Mouse (Mus musculus) spleen, postnatal 10 days (tissue): ENCODE data around the gene Map3k13.
"Not testable (repeated sequence)": the region's sequence is repeated elsewhere in the genome, so short reads cannot be mapped to it uniquely, and the experiment has no call there.

Experiments
- DNase-seq, 2 experiments: peaks; one replicate each; pipeline ENCODE4 v3.0.0; 2021 to 2022; ENCODE audit warnings: low spot score in 2 of 2

Gene Map3k13

GRCm38 (mm10) chr16:21906902-21907301 is 112.8 kb downstream of the Map3k13 start:
- DNase-seq = no peak

- not testable (repeated sequence) for DNase-seq
These were observed 114.8 kb downstream of the Map3k13 start for GRCm38 (mm10) chr16:21908906-21909305.

- DNase-seq = no peak
These were observed 119.2 kb downstream of the Map3k13 start for GRCm38 (mm10) chr16:21913347-21913746.

GRCm38 (mm10) chr16:21916681-21917080 is 122.5 kb downstream of the Map3k13 start:
- no peak for DNase-seq

- no peak for DNase-seq
These were observed 134.3 kb downstream of the Map3k13 start for GRCm38 (mm10) chr16:21928471-21928870.

GRCm38 (mm10) chr16:21946761-21947715 is 152.9 kb downstream of the Map3k13 start, which contains the start of gene Tmem41a:
Gene Tmem41a (minus strand): TSS chr16:21947552.
- DNase-seq = peak; percentile 85 to 92

- no peak for DNase-seq
These were observed 161.4 kb downstream of the Map3k13 start for GRCm38 (mm10) chr16:21955591-21955990.

- DNase-seq = no peak
These were observed 171.4 kb downstream of the Map3k13 start for GRCm38 (mm10) chr16:21965576-21965975.

- no peak for DNase-seq
These were observed 175.7 kb downstream of the Map3k13 start for GRCm38 (mm10) chr16:21969874-21970273.

- DNase-seq = no peak
These were observed 176.4 kb downstream of the Map3k13 start for GRCm38 (mm10) chr16:21970536-21970935.

- no peak for DNase-seq
These were observed 177.3 kb downstream of the Map3k13 start for GRCm38 (mm10) chr16:21971446-21971845.

GRCm38 (mm10) chr16:21976203-21976602 is 182.1 kb downstream of the Map3k13 start:
- DNase-seq = no peak

GRCm38 (mm10) chr16:21977347-21977746 is 183.2 kb downstream of the Map3k13 start:
- DNase-seq = no peak
